Mouse (Mus musculus): ENCODE results near the gene 4921524J17Rik. TPM values are rescaled to one million over a fixed set of nuclear protein-coding genes. Genes with fewer than 3 reads are reported as not detected.

The 4921524J17Rik gene
- polyA plus RNA-seq, 1 experiment from 2014 or later = 63.7 TPM

GRCm38 (mm10) chr8:85380824-85381209 is 51.8 kb downstream of the 4921524J17Rik start:
- H3K4me3 ChIP-seq = peak overlapping the region; percentile 24
- no peaks in the 10 kb centered on the region for H3K27me3 ChIP-seq
- peak overlapping the region; percentile 34; the same call in 1 of the 2 replicates for H3K9ac ChIP-seq
- no peaks in the 10 kb centered on the region for H3K9me3 ChIP-seq (replicated peaks)
- H3K27ac ChIP-seq = peak overlapping the region; percentile 94
- WGBS = 7% methylated on average over 8 of the region's 8 CpGs
- H3K4me1 ChIP-seq (replicated peaks) = peaks cover 57% of the 10 kb centered on the region
- ATAC-seq (replicated peaks; ENCODE audit: insufficient number of reproducible peaks, insufficient read depth, low FRiP score, low read depth) = peak; percentile 88
- H3K4me2 ChIP-seq = peak overlapping the region; percentile 59
- no peaks in the 10 kb centered on the region for H3K36me3 ChIP-seq

GRCm38 (mm10) chr8:85380123-85380823 is 52.4 kb downstream of the 4921524J17Rik start:
- Histone ChIP-seq H3K9me3 (replicated peaks) (no peaks in the 10 kb centered on the region), H3K36me3 (no peaks in the 10 kb centered on the region), H3K4me3 (peak overlapping the region; percentile 24), H3K27me3 (no peaks in the 10 kb centered on the region), H3K9ac (peak overlapping the region; percentile 34), H3K4me1 (replicated peaks) (peaks cover 55% of the 10 kb centered on the region), H3K4me2 (peak overlapping the region; percentile 59), H3K27ac (peak overlapping the region; percentile 94)
- WGBS = 28% methylated on average over 10 of the region's 10 CpGs
- peak; percentile 18; the same call in 1 of the 2 replicates for ATAC-seq (replicated peaks; ENCODE audit: insufficient number of reproducible peaks, insufficient read depth, low FRiP score, low read depth)

- no peaks in the 10 kb centered on the region for H3K36me3 ChIP-seq
- H3K27ac ChIP-seq = peak overlapping the region; percentile 94
- no peak overlapping the region for H3K9ac ChIP-seq
- peak overlapping the region; percentile 59 for H3K4me2 ChIP-seq
- H3K9me3 ChIP-seq (replicated peaks) = no peaks in the 10 kb centered on the region
- no peaks in the 10 kb centered on the region for H3K27me3 ChIP-seq
- H3K4me3 ChIP-seq = peak overlapping the region; percentile 24; the same call in 1 of the 2 replicates
- ATAC-seq (replicated peaks; ENCODE audit: insufficient number of reproducible peaks, insufficient read depth, low FRiP score, low read depth) = peak; percentile 54
- WGBS = 26% methylated on average over 2 of the region's 2 CpGs
- peaks cover 58% of the 10 kb centered on the region for H3K4me1 ChIP-seq (replicated peaks)
Observed at GRCm38 (mm10) chr8:85379142-85379781, 53.4 kb downstream of the 4921524J17Rik start.

GRCm38 (mm10) chr8:85376516-85376915 is 56.1 kb downstream of the 4921524J17Rik start:
- Histone ChIP-seq H3K4me1 (replicated peaks) (peaks cover 49% of the 10 kb centered on the region), H3K9me3 (replicated peaks) (no peaks in the 10 kb centered on the region), H3K36me3 (no peaks in the 10 kb centered on the region), H3K9ac (no peak overlapping the region), H3K27ac (peak overlapping the region; percentile 2; the same call in 1 of the 2 replicates), H3K4me3 (no peak overlapping the region), H3K4me2 (no peak overlapping the region), H3K27me3 (no peaks in the 10 kb centered on the region)
- 30% methylated on average over 3 of the region's 3 CpGs for WGBS
- no peak for ATAC-seq (replicated peaks; ENCODE audit: insufficient number of reproducible peaks, insufficient read depth, low FRiP score, low read depth)

GRCm38 (mm10) chr8:85374286-85374685 is 58.3 kb downstream of the 4921524J17Rik start:
- no peak overlapping the region for H3K27ac ChIP-seq
- H3K4me1 ChIP-seq (replicated peaks) = peaks cover 29% of the 10 kb centered on the region
- H3K4me3 ChIP-seq = no peak overlapping the region
- no peaks in the 10 kb centered on the region for H3K27me3 ChIP-seq
- no peak for ATAC-seq (replicated peaks; ENCODE audit: insufficient number of reproducible peaks, insufficient read depth, low FRiP score, low read depth)
- WGBS = 28% methylated on average over 4 of the region's 4 CpGs
- H3K36me3 ChIP-seq = no peaks in the 10 kb centered on the region
- H3K9ac ChIP-seq = no peak overlapping the region
- H3K9me3 ChIP-seq (replicated peaks) = no peaks in the 10 kb centered on the region
- peak overlapping the region; percentile 13; the same call in 1 of the 2 replicates for H3K4me2 ChIP-seq

GRCm38 (mm10) chr8:85373435-85374039 is 59.1 kb downstream of the 4921524J17Rik start:
- Histone ChIP-seq H3K27ac (peak overlapping the region; percentile 71), H3K4me3 (no peak overlapping the region), H3K36me3 (no peaks in the 10 kb centered on the region), H3K9me3 (replicated peaks) (no peaks in the 10 kb centered on the region), H3K4me2 (peak overlapping the region; percentile 12), H3K27me3 (no peaks in the 10 kb centered on the region), H3K4me1 (replicated peaks) (peaks cover 27% of the 10 kb centered on the region), H3K9ac (no peak overlapping the region)
- WGBS = 24% methylated on average over 5 of the region's 5 CpGs
- ATAC-seq (replicated peaks; ENCODE audit: insufficient number of reproducible peaks, insufficient read depth, low FRiP score, low read depth) = no peak

GRCm38 (mm10) chr8:85372465-85372839 is 60.2 kb downstream of the 4921524J17Rik start:
- Histone ChIP-seq H3K9me3 (replicated peaks) (no peaks in the 10 kb centered on the region), H3K4me3 (no peak overlapping the region), H3K4me1 (replicated peaks) (peaks cover 26% of the 10 kb centered on the region), H3K27ac (no peak overlapping the region), H3K9ac (no peak overlapping the region), H3K36me3 (no peaks in the 10 kb centered on the region), H3K27me3 (no peaks in the 10 kb centered on the region), H3K4me2 (no peak overlapping the region)
- 87% methylated on average over 1 of the region's 1 CpGs for WGBS
- no peak for ATAC-seq (replicated peaks; ENCODE audit: insufficient number of reproducible peaks, insufficient read depth, low FRiP score, low read depth)

GRCm38 (mm10) chr8:85371736-85372464 is 60.7 kb downstream of the 4921524J17Rik start:
- Histone ChIP-seq H3K27ac (no peak overlapping the region), H3K4me2 (no peak overlapping the region), H3K27me3 (no peaks in the 10 kb centered on the region), H3K4me1 (replicated peaks) (peaks cover 29% of the 10 kb centered on the region), H3K9me3 (replicated peaks) (no peaks in the 10 kb centered on the region), H3K4me3 (no peak overlapping the region), H3K9ac (no peak overlapping the region), H3K36me3 (no peaks in the 10 kb centered on the region)
- ATAC-seq (replicated peaks; ENCODE audit: insufficient number of reproducible peaks, insufficient read depth, low FRiP score, low read depth) = no peak
- WGBS = 61% methylated on average over 5 of the region's 5 CpGs

GRCm38 (mm10) chr8:85365176-85365575 is 67.5 kb downstream of the 4921524J17Rik start:
- no peaks in the 10 kb centered on the region for H3K27me3 ChIP-seq
- peak; percentile 94 for ATAC-seq (replicated peaks; ENCODE audit: insufficient number of reproducible peaks, insufficient read depth, low FRiP score, low read depth)
- peak overlapping the region; percentile 70 for H3K9ac ChIP-seq
- peaks cover 44% of the 10 kb centered on the region for H3K4me1 ChIP-seq (replicated peaks)
- no peaks in the 10 kb centered on the region for H3K36me3 ChIP-seq
- peak overlapping the region; percentile 59 for H3K4me3 ChIP-seq
- H3K27ac ChIP-seq = peak overlapping the region; percentile 98
- 37% methylated on average over 6 of the region's 6 CpGs for WGBS
- no peaks in the 10 kb centered on the region for H3K9me3 ChIP-seq (replicated peaks)
- peak overlapping the region; percentile 53 for H3K4me2 ChIP-seq

- Histone ChIP-seq H3K27me3 (no peaks in the 10 kb centered on the region), H3K4me1 (replicated peaks) (peaks cover 44% of the 10 kb centered on the region), H3K9ac (peak overlapping the region; percentile 70), H3K4me2 (peak overlapping the region; percentile 53), H3K4me3 (peak overlapping the region; percentile 59), H3K36me3 (no peaks in the 10 kb centered on the region; the same call in 1 of the 2 replicates), H3K9me3 (replicated peaks) (no peaks in the 10 kb centered on the region), H3K27ac (peak overlapping the region; percentile 98)
- 0 out of 2 replicates have a peak, but pooled peaks have one; percentile 47 for ATAC-seq (replicated peaks; ENCODE audit: insufficient number of reproducible peaks, insufficient read depth, low FRiP score, low read depth)
- WGBS = 39% methylated on average over 11 of the region's 11 CpGs
Observed at GRCm38 (mm10) chr8:85364628-85365027, 68.0 kb downstream of the 4921524J17Rik start.

- H3K4me2 ChIP-seq = peak overlapping the region; percentile 69
- no peaks in the 10 kb centered on the region for H3K27me3 ChIP-seq
- no peaks in the 10 kb centered on the region for H3K9me3 ChIP-seq (replicated peaks)
- peak overlapping the region; percentile 70 for H3K9ac ChIP-seq
- peak overlapping the region; percentile 59 for H3K4me3 ChIP-seq
- WGBS = 35% methylated on average over 6 of the region's 6 CpGs
- peaks cover 50% of the 10 kb centered on the region for H3K4me1 ChIP-seq (replicated peaks)
- no peak for ATAC-seq (replicated peaks; ENCODE audit: insufficient number of reproducible peaks, insufficient read depth, low FRiP score, low read depth)
- peak overlapping the region; percentile 98 for H3K27ac ChIP-seq
- peaks cover 10% of the 10 kb centered on the region; the same call in 1 of the 2 replicates for H3K36me3 ChIP-seq
Observed at GRCm38 (mm10) chr8:85363406-85363805, 69.2 kb downstream of the 4921524J17Rik start.
